Mouse (Mus musculus): ENCODE measurements around the gene Ccr10.

DNA sequence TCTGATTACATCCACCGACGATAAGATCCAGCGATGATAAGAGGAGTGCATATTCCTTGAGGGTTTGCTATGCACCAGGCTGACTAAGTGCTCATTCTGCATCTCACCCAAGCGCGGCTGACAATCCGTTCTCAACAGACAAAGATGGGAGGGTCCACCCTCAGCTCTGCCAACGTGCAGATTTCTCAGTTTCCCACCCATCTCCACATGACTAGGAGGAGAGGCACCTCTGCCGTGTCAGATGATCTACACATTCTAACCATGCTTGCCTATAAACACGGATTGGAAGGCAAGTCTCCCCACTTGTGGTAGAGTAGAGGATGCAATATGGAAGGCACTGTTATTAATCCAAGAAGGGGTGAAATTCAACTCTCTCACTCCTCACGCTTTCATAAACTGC lies 26.5 kb downstream of the Ccr10 start:
- TF ChIP-seq TAL1 (IDR thresholded peaks at IDR 0.05; ENCODE audit: low read length) = no peak
- TF ChIP-seq HCFC1 (IDR thresholded peaks at IDR 0.05; ENCODE audit: low read depth, low read length) = no peak
- no peak for TF ChIP-seq MAFK (IDR thresholded peaks at IDR 0.05; ENCODE audit: borderline replicate concordance, low read depth, low read length)
- TF ChIP-seq JUND (IDR thresholded peaks at IDR 0.05; ENCODE audit: low read depth, low read length) = no peak
- TF ChIP-seq CTCF (IDR thresholded peaks at IDR 0.05 in 2 of 3, conservative IDR thresholded peaks at IDR 0.05 in 1 of 3; ENCODE audit: control insufficient read depth in 1 of 3, insufficient read depth in 1 of 3, low read depth in 2 of 3, low read length in 3 of 3, poor library complexity in 1 of 3, severe bottlenecking in 1 of 3) = no peak
- TF ChIP-seq USF1 (IDR thresholded peaks at IDR 0.05; ENCODE audit: low read depth, low read length) = no peak

Measured in MEL (cell line).